Mouse (Mus musculus) kidney, postnatal 25 days (tissue): ENCODE data around the gene Fn3k.
A peak's percentile ranks its signal among the peaks of the same experiment; 100 is the strongest.

Experiments used
- DNase-seq, 2 experiments: peaks; one replicate each; pipeline ENCODE4 v3.0.0; 2021; ENCODE audit warnings: mixed read lengths in 2 of 2

Fn3k gene

DNA sequence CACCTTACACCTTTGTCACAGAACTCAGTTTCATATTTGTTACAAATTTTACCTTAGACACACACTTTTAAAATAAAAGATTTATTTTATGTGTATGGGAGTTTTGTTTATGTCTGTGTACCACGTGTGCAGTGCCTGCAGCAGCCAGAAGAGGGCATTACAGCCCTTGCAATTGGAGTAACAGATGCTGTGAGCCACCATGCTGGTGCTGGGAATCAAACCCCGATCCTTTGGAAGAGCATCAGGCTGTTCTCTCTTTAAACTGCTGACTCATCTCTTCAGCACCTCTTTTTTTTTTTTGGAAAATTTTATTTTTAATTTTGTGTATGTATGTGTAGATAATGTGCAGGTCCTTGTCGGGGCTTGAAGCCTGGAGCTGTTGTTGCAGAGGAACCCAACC lies 23.2 kb downstream of the Fn3k start:
- no peak for DNase-seq

DNA sequence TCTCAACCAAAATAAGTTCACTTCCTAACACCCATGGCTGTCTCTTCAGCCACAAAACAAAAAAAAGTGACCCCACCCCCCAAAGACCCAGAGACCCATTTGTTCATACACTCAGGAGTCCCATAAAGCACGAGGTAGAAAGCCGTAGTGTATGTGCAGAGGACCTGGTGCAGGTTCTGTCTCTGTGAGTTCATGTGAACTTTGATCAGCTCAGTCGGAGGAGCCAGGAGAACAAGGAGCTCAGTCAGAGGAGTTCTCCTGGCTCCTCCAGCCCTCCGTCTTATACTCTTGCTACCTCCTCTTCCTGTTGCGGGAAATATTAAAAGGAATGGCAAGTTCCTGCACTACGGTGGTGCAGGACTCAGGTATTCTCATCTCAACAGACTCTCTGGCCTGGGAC lies 32.7 kb downstream of the Fn3k start:
- no peak for DNase-seq

GRCm38 (mm10) chr11:121474831-121475230 lies 40.1 kb downstream of the Fn3k start:
- no peak for DNase-seq

DNA sequence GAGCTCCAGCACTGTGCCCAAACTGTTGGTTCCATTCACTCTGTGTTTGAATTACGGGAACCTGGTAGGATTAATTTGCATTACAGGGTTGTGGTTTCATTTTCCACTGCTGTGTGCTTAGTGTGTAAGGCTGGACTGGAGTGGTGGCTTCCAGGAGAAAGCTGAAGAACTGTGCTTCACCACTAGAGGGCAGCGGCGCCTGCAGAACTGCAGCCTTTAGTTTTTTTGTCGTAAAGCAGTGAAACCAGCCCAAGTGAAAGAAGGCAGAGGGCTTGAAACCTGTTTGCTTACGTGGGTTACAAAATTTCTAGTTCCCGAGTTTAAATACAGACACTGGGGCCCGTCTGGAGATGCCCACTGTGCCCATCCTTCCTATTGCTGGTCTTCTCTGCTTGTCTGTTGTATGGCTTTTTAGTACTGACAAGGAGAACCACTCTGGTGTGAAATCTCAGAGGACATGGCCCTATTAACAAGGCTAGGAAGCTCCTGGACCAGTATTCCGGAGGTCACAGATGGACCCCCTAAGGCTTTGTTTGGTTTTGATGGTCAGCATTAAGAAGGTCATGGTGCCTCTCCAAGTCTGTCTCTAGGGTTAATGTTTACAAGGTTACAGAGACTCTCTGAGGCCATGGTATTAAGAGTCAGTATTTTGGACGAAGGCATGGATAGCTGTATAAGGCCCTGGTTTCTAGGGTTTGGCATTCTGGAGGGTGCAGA lies 41.1 kb downstream of the Fn3k start:
- peak; percentile 79 to 84 for DNase-seq

DNA sequence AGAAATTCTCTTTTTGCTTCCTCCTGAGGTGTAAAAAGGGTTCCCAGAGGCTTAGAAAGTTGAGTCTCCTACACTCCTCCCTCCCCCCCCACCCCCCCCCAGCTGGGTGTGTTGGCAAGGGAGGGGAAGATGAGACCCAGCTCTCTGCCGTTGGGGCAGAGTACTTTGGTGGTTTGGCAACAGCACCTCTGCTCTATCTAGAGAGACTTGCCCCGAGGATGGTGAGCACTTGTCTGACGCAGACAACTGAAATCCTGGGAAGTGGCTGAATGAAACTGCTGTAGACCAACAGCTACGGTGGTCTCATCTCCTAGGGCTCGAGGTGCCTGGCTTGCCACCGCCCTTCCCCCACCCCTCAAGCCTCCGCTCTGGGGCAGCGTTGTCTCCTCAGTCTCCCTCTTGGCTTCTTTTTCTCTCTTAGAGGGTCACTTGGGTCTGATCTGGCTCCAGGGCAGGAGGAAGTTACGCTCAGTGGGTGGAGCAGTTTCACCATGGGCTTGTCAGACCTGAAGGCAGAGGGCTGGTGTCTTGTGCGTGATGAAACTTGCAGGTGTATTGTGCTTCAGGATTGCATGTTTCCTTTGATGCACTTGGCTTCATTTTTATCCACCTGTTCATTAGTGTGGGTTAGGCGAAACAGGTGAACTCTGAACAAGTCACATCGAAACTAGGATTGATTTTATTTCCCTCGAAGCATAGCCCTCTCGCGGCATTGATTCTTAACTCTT lies 44.9 kb downstream of the Fn3k start:
- no peak for DNase-seq

DNA sequence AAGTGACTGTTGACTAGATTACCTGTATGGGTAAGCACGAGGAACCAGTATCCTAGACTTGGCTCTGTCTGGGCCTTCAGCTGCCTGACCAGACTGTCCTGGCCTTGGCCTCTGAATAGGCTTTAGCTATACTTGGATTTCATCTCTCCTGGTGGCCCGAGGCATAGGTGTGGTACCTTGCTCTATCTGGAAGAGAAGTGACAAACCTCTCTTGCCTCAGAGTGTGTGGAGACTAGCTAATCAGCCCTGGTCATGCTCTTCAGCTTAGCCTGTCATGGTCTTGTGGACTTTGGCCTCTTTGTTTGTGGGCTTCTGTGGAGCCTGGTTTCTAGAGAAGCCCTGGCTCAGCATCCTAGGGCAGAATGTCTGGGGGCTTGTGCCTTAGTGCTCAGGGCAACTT lies 46.4 kb downstream of the Fn3k start:
- peak in 1 of 2 experiments; percentile 17 for DNase-seq

GRCm38 (mm10) chr11:121485882-121486281 lies 51.2 kb downstream of the Fn3k start:
- no peak for DNase-seq

- DNase-seq, result no peak
These were observed 55.9 kb downstream of the Fn3k start for GRCm38 (mm10) chr11:121490651-121491050.
